Mouse (Mus musculus): Measurements from ENCODE around the gene Map1s. TPM values are rescaled to one million over a fixed set of nuclear protein-coding genes. Genes with fewer than 3 reads are reported as not detected.

Gene Map1s
- polyA plus RNA-seq, 1 experiment = 62.2 TPM

GRCm38 (mm10) chr8:70869601-70870041 lies 36.1 kb upstream of the Map1s start:
- TF ChIP-seq POLR2A (IDR thresholded peaks at IDR 0.05; ENCODE audit: low read depth, low read length) (no peak), CTCF (IDR thresholded peaks at IDR 0.05; ENCODE audit: extremely low read depth, insufficient read depth, insufficient read length, insufficient replicate concordance) (peak; percentile 93)
- H3K27me3 ChIP-seq (ENCODE audit: control insufficient read depth, insufficient read depth, low read length) = no peaks in the 10 kb centered on the region
- no peaks in the 10 kb centered on the region for H3K36me3 ChIP-seq (ENCODE audit: control insufficient read depth, insufficient read depth, low read length)
- WGBS = 56% methylated on average over 16 of the region's 16 CpGs
- no peak overlapping the region for H3K27ac ChIP-seq (ENCODE audit: insufficient read depth, low read length)
- peak; percentile 61 to 76 for DNase-seq (ENCODE audit: low read depth in 1 of 2, low spot score in 2 of 2)
- H3K4me1 ChIP-seq (ENCODE audit: control insufficient read depth, insufficient read depth, insufficient read length) = peaks cover 21% of the 10 kb centered on the region
- H3K4me3 ChIP-seq (ENCODE audit: extremely low read depth, insufficient read depth, insufficient read length) = no peak overlapping the region

- peaks cover 12% of the 10 kb centered on the region for H3K4me1 ChIP-seq (ENCODE audit: control insufficient read depth, insufficient read depth, insufficient read length)
- DNase-seq (ENCODE audit: low read depth in 1 of 2, low spot score in 2 of 2) = no peak
- TF ChIP-seq CTCF (IDR thresholded peaks at IDR 0.05; ENCODE audit: extremely low read depth, insufficient read depth, insufficient read length, insufficient replicate concordance) (no peak), POLR2A (IDR thresholded peaks at IDR 0.05; ENCODE audit: low read depth, low read length) (no peak)
- no peak overlapping the region for H3K4me3 ChIP-seq (ENCODE audit: extremely low read depth, insufficient read depth, insufficient read length)
- no peaks in the 10 kb centered on the region for H3K27me3 ChIP-seq (ENCODE audit: control insufficient read depth, insufficient read depth, low read length)
- no peak overlapping the region for H3K27ac ChIP-seq (ENCODE audit: insufficient read depth, low read length)
- 91% methylated on average over 5 of the region's 5 CpGs for WGBS
- no peaks in the 10 kb centered on the region for H3K36me3 ChIP-seq (ENCODE audit: control insufficient read depth, insufficient read depth, low read length)
Observed at GRCm38 (mm10) chr8:70871195-70871807, 34.4 kb upstream of the Map1s start.

DNA sequence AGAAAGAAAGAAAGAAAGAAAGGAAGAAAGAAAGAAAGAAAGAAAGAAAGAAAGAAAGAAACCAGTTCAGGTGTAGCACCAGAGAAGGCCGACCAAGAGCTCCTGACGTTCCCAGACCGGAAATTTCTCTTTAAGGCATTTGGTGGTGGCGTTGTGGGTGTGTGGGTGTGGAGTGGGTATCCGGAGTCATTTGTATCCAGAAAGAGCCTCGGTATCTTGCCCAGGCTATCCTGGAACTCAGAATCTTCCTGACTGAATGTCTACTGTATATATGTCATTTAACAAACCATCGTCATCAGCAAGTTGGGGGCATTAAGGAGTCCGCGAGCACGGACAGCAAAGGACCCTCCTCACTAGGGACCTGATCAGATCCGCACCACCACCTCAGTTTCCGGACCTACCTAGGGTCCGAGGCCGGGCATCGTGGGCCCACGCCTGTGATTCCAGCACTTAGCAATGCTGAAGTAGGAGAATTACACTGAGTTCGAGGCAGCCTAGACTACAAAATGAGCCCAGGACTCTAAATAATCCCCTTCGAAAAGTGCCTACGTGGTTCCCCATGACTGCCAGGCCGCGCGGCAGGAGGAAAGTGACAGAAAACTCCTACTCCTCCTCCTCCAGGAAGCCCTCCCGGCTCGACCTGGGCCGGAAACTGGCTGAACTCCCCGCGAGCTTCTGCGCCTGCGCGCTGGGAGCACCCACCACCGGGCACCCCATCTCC lies 32.9 kb upstream of the Map1s start:
- Histone ChIP-seq H3K27me3 (ENCODE audit: control insufficient read depth, insufficient read depth, low read length) (no peaks in the 10 kb centered on the region), H3K27ac (ENCODE audit: insufficient read depth, low read length) (peak overlapping the region; percentile 69), H3K4me1 (ENCODE audit: control insufficient read depth, insufficient read depth, insufficient read length) (peaks cover 12% of the 10 kb centered on the region), H3K4me3 (ENCODE audit: extremely low read depth, insufficient read depth, insufficient read length) (peak overlapping the region; percentile 75), H3K36me3 (ENCODE audit: control insufficient read depth, insufficient read depth, low read length) (no peaks in the 10 kb centered on the region)
- TF ChIP-seq CTCF (IDR thresholded peaks at IDR 0.05; ENCODE audit: extremely low read depth, insufficient read depth, insufficient read length, insufficient replicate concordance) = no peak
- TF ChIP-seq POLR2A (IDR thresholded peaks at IDR 0.05; ENCODE audit: low read depth, low read length) = no peak
- DNase-seq (ENCODE audit: low read depth in 1 of 2, low spot score in 2 of 2) = no peak
- 5% methylated on average over 28 of the region's 31 CpGs for WGBS

- 2% methylated on average over 43 of the region's 46 CpGs for WGBS
Observed at GRCm38 (mm10) chr8:70873364-70873985, 32.3 kb upstream of the Map1s start, which contains the start of gene Ccdc124. Gene Ccdc124 (minus strand): TSS chr8:70873935.

GRCm38 (mm10) chr8:70874441-70874840 lies 31.3 kb upstream of the Map1s start:
- H3K4me1 ChIP-seq (ENCODE audit: control insufficient read depth, insufficient read depth, insufficient read length) = no peaks in the 10 kb centered on the region
- no peak for DNase-seq (ENCODE audit: low read depth in 1 of 2, low spot score in 2 of 2)
- WGBS = 94% methylated on average over 13 of the region's 13 CpGs
- no peak overlapping the region for H3K27ac ChIP-seq (ENCODE audit: insufficient read depth, low read length)
- H3K36me3 ChIP-seq (ENCODE audit: control insufficient read depth, insufficient read depth, low read length) = no peaks in the 10 kb centered on the region
- no peak for TF ChIP-seq POLR2A (IDR thresholded peaks at IDR 0.05; ENCODE audit: low read depth, low read length)
- TF ChIP-seq CTCF (IDR thresholded peaks at IDR 0.05; ENCODE audit: extremely low read depth, insufficient read depth, insufficient read length, insufficient replicate concordance) = no peak
- no peaks in the 10 kb centered on the region for H3K27me3 ChIP-seq (ENCODE audit: control insufficient read depth, insufficient read depth, low read length)
- no peak overlapping the region for H3K4me3 ChIP-seq (ENCODE audit: extremely low read depth, insufficient read depth, insufficient read length)

More at GRCm38 (mm10) chr8:70873364-70873985, 32.3 kb upstream of the Map1s start, which contains the start of gene Ccdc124:
- peak within 1 kb of the TSS; percentile 75 for H3K4me3 ChIP-seq (ENCODE audit: extremely low read depth, insufficient read depth, insufficient read length)
- H3K36me3 ChIP-seq (ENCODE audit: control insufficient read depth, insufficient read depth, low read length) = no peaks in the 10 kb centered on the region
- peaks cover 6% of the 10 kb centered on the region for H3K4me1 ChIP-seq (ENCODE audit: control insufficient read depth, insufficient read depth, insufficient read length)
- H3K27me3 ChIP-seq (ENCODE audit: control insufficient read depth, insufficient read depth, low read length) = no peaks in the 10 kb centered on the region
- DNase-seq (ENCODE audit: low read depth in 1 of 2, low spot score in 2 of 2) = peak; percentile 89 to 91
- peak; percentile 95 for TF ChIP-seq CTCF (IDR thresholded peaks at IDR 0.05; ENCODE audit: extremely low read depth, insufficient read depth, insufficient read length, insufficient replicate concordance)
- peak; percentile 22 for TF ChIP-seq POLR2A (IDR thresholded peaks at IDR 0.05; ENCODE audit: low read depth, low read length)
- peak within 1 kb of the TSS; percentile 69 for H3K27ac ChIP-seq (ENCODE audit: insufficient read depth, low read length)

DNA sequence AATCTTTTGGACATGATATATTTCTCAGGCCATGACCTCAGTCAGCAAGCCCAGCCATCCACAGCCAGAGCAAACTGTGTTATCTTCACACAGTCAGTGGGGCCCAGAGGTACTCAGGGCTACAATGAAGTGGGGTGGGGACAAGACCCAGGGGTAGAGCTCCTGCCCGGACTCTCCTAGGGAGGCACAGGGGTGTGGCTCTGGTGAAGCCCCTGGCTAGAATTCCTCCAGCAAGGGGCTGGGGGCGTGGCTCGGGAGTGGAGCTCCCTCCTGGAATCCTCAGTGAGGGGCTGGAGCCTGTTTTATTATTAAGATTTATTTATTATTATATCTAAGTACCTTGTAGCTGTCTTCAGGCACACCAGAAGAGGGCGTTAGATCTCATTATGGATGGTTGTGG lies 29.4 kb upstream of the Map1s start:
- Histone ChIP-seq H3K27ac (ENCODE audit: insufficient read depth, low read length) (no peak overlapping the region), H3K4me3 (ENCODE audit: extremely low read depth, insufficient read depth, insufficient read length) (no peak overlapping the region), H3K36me3 (ENCODE audit: control insufficient read depth, insufficient read depth, low read length) (no peaks in the 10 kb centered on the region), H3K27me3 (ENCODE audit: control insufficient read depth, insufficient read depth, low read length) (no peaks in the 10 kb centered on the region), H3K4me1 (ENCODE audit: control insufficient read depth, insufficient read depth, insufficient read length) (no peaks in the 10 kb centered on the region)
- TF ChIP-seq POLR2A (IDR thresholded peaks at IDR 0.05; ENCODE audit: low read depth, low read length) (no peak), CTCF (IDR thresholded peaks at IDR 0.05; ENCODE audit: extremely low read depth, insufficient read depth, insufficient read length, insufficient replicate concordance) (no peak)
- no peak for DNase-seq (ENCODE audit: low read depth in 1 of 2, low spot score in 2 of 2)
- 84% methylated on average over 4 of the region's 4 CpGs for WGBS

Data from spleen, adult 2 months (tissue).